ENCODE assay signal across 8 mouse cellular contexts in genomic region chr11:114853174-114853838, GRCm38 (mm10). TPM values are rescaled to one million over a fixed set of nuclear protein-coding genes. Genes with fewer than 3 reads are reported as not detected.
DNase-seq lines count a peak whose midpoint lies in the region; ATAC-seq and TF ChIP-seq lines count a peak whose summit lies in the region.

No protein-coding gene starts in this region.

- peaks cover 3% of the 10 kb centered on the region for H3K4me1 ChIP-seq in erythroblast, embryonic 14.5 days (ENCODE audit: control insufficient read depth)
- H3K4me1 ChIP-seq in spleen, adult 2 months (ENCODE audit: control insufficient read depth, insufficient read depth, insufficient read length): peaks cover 10% of the 10 kb centered on the region; the same call in 1 of the 2 replicates
- peaks cover 48% of the 10 kb centered on the region for H3K4me1 ChIP-seq in liver, embryonic 12.5 days

- H3K27ac ChIP-seq in spleen, adult 2 months (ENCODE audit: insufficient read depth, low read length): no peak overlapping the region
- no peak overlapping the region for H3K27ac ChIP-seq in liver, embryonic 12.5 days

- H3K9ac ChIP-seq in liver, embryonic 12.5 days: no peak overlapping the region

- no peaks in the 10 kb centered on the region for H3K9me3 ChIP-seq in erythroblast, embryonic 14.5 days (ENCODE audit: control insufficient read depth, low read length)
- H3K9me3 ChIP-seq in liver, embryonic 12.5 days (replicated peaks): no peaks in the 10 kb centered on the region

- H3K27me3 ChIP-seq in erythroblast, embryonic 14.5 days (ENCODE audit: control insufficient read depth): peaks cover 66% of the 10 kb centered on the region
- H3K27me3 ChIP-seq in spleen, adult 2 months (ENCODE audit: control insufficient read depth, insufficient read depth, low read length): peaks cover 7% of the 10 kb centered on the region
- peaks cover 71% of the 10 kb centered on the region for H3K27me3 ChIP-seq in liver, embryonic 12.5 days (replicated peaks)

- H3K4me2 ChIP-seq in liver, embryonic 12.5 days: peak overlapping the region; percentile 77

- H3K4me3 ChIP-seq in erythroblast, embryonic 14.5 days (replicated peaks): peak overlapping the region; percentile 58
- H3K4me3 ChIP-seq in spleen, adult 2 months (ENCODE audit: extremely low read depth, insufficient read depth, insufficient read length): peak overlapping the region; percentile 8; the same call in 1 of the 2 replicates
- peak overlapping the region; percentile 57 for H3K4me3 ChIP-seq in liver, embryonic 12.5 days

- no peak for TF ChIP-seq POLR2A in spleen, adult 2 months (IDR thresholded peaks at IDR 0.05; ENCODE audit: low read depth, low read length)

- WGBS in spleen, adult 2 months: 54% methylated on average over 7 of the region's 7 CpGs
- 17% methylated on average over 7 of the region's 7 CpGs for WGBS in liver, embryonic 12.5 days (ENCODE audit: insufficient replicate concordance)

- DNase-seq in spleen, adult 2 months (ENCODE audit: low read depth in 1 of 2, low spot score in 2 of 2): no peak
- no peak for DNase-seq in spleen, postnatal 4 days (ENCODE audit: low spot score in 2 of 2)
- DNase-seq in yolk sac, embryonic 10.5 days (ENCODE audit: low spot score): peak; percentile 29
- DNase-seq in adrenal gland, postnatal 25 days: no peak
- DNase-seq in spleen, postnatal 36 days (ENCODE audit: low spot score in 2 of 2): no peak

- TF ChIP-seq CTCF in spleen, adult 2 months (IDR thresholded peaks at IDR 0.05; ENCODE audit: extremely low read depth, insufficient read depth, insufficient read length, insufficient replicate concordance): no peak

- H3K36me3 ChIP-seq in erythroblast, embryonic 14.5 days (ENCODE audit: control insufficient read depth): no peaks in the 10 kb centered on the region
- no peaks in the 10 kb centered on the region for H3K36me3 ChIP-seq in spleen, adult 2 months (ENCODE audit: control insufficient read depth, insufficient read depth, low read length)
- H3K36me3 ChIP-seq in liver, embryonic 12.5 days: no peaks in the 10 kb centered on the region

- no peak for ATAC-seq in erythroblast, adult 5-6 weeks (replicated peaks; ENCODE audit: low FRiP score, poor library complexity, severe bottlenecking)
- no peak for ATAC-seq in liver, embryonic 12.5 days

RNA-seq across cellular contexts. Expression of gene Gprc5c, which starts 2.4 kb away (rescaled TPM):
- 0.02 and 0.06 TPM in 2 replicates for polyA plus RNA-seq in erythroblast, embryonic 14.5 days (2012)
- 0.77 TPM in 1 of 2 replicates, not detected in the other for total RNA-seq in erythroblast, adult 5-6 weeks (2015; ENCODE audit: low replicate concordance)
- total RNA-seq in erythroblast, adult 5-6 weeks (2017; ENCODE audit: low replicate concordance): 0.09 TPM in 1 of 2 replicates, not detected in the other
- polyA plus RNA-seq in spleen, adult 2 months (2012; rRNA removed): 9.3 and 9.5 TPM in 2 replicates
- polyA plus RNA-seq in liver, embryonic 12.5 days (2016; fragmentation: Nextera tagmentation; extraction: Ambion mirVana): 14.3 TPM in 2 replicates
- total RNA-seq in adrenal gland, postnatal 25 days (2021): 5.4 and 13.9 TPM in 2 replicates

RNA-seq across cellular contexts. Expression of gene Cd300a, which starts 36.5 kb away (rescaled TPM):
- not detected in 2 replicates for polyA plus RNA-seq in erythroblast, embryonic 14.5 days (2012)
- total RNA-seq in erythroblast, adult 5-6 weeks (2015; ENCODE audit: low replicate concordance): 3.8 and 4.8 TPM in 2 replicates
- 3.7 and 7.1 TPM in 2 replicates for total RNA-seq in erythroblast, adult 5-6 weeks (2017; ENCODE audit: low replicate concordance)
- 11.6 and 12.5 TPM in 2 replicates for polyA plus RNA-seq in spleen, adult 2 months (2012; rRNA removed)
- polyA plus RNA-seq in liver, embryonic 12.5 days (2016; fragmentation: Nextera tagmentation; extraction: Ambion mirVana): 3.7 and 4.6 TPM in 2 replicates
- total RNA-seq in adrenal gland, postnatal 25 days (2021): 0.76 and 0.95 TPM in 2 replicates

RNA-seq across cellular contexts. Expression of gene Gpr142, which starts 54.6 kb away (rescaled TPM):
- not detected in 2 replicates for polyA plus RNA-seq in erythroblast, embryonic 14.5 days (2012)
- not detected in 2 replicates for total RNA-seq in erythroblast, adult 5-6 weeks (2015; ENCODE audit: low replicate concordance)
- total RNA-seq in erythroblast, adult 5-6 weeks (2017; ENCODE audit: low replicate concordance): not detected in 2 replicates
- not detected in 2 replicates for polyA plus RNA-seq in spleen, adult 2 months (2012; rRNA removed)
- polyA plus RNA-seq in liver, embryonic 12.5 days (2016; fragmentation: Nextera tagmentation; extraction: Ambion mirVana): not detected in 2 replicates
- not detected in 2 replicates for total RNA-seq in adrenal gland, postnatal 25 days (2021)

RNA-seq across cellular contexts. Expression of gene Btbd17, which starts 57.6 kb away (rescaled TPM):
- polyA plus RNA-seq in erythroblast, embryonic 14.5 days (2012): not detected in 2 replicates
- not detected in 2 replicates for total RNA-seq in erythroblast, adult 5-6 weeks (2015; ENCODE audit: low replicate concordance)
- total RNA-seq in erythroblast, adult 5-6 weeks (2017; ENCODE audit: low replicate concordance): not detected in 2 replicates
- polyA plus RNA-seq in spleen, adult 2 months (2012; rRNA removed): 0.14 and 0.18 TPM in 2 replicates
- polyA plus RNA-seq in liver, embryonic 12.5 days (2016; fragmentation: Nextera tagmentation; extraction: Ambion mirVana): not detected in 2 replicates
- total RNA-seq in adrenal gland, postnatal 25 days (2021): not detected in 2 replicates

Comparison
In these comparisons a context has a peak if more than half of its experiments do, and no peak if none do; other contexts are left out.
1. H3K4me3 ChIP-seq: peak in every context shown above with its lines; median percentile 58 in erythroblast, embryonic 14.5 days; 57 in liver, embryonic 12.5 days; 8 in spleen, adult 2 months.